Mouse (Mus musculus) thymus, adult 2 months (tissue): Measurements from ENCODE around the gene Arxes2.

ENCODE experiments used
- CTCF ChIP-seq: fragments of 200-500 bp; IDR thresholded peaks from 2 replicates; pipeline ENCODE4 v1.5.1; 2012; ENCODE audit warnings: mild to moderate bottlenecking, control low read depth, low read length, moderate library complexity, borderline replicate concordance; ENCODE audit not compliant: control insufficient read depth, poor library complexity, insufficient read depth; ENCODE audit errors: extremely low read depth
- POLR2A ChIP-seq: fragments of 200-500 bp; IDR thresholded peaks from 2 replicates; pipeline ENCODE4 v1.6.1; 2012; ENCODE audit warnings: mild to moderate bottlenecking, low read length, control low read depth, moderate library complexity; ENCODE audit not compliant: control insufficient read depth, poor library complexity, insufficient read depth; ENCODE audit errors: extremely low read depth

DNA sequence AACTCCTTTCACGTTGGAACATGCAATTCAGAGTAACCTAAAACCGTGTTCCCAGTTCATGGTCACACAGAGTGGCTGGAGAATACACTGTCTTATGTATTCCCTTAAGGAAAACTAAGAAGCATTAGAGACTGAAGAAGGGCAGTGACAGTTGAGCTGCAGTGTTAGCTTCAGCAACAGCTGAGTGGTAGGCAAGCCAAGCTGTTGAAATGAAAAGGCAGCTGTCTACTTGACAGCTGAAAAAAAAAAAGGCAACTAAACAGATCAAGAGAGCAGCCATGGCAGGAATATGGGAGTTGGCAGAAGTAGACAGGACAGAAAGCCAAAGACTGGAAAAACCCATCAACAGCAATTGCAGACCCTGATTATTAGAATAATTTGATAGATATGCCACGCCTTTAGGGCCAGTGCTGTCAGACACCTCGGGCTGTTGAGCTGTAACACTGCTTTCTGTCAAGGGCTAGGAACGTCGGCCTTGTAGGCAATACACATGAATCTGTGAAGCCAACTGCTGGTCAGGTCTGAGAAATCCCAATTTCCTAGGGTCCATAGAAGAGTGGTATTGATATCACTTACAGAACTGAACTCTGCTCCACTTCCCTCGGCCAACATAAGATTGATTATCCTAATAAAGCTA, 34.9 kb upstream of the Arxes2 start:
- TF ChIP-seq CTCF (no peak), POLR2A (no peak)
